Mouse (Mus musculus): ENCODE data around the gene Trpm8. TPM values are rescaled to one million over a fixed set of nuclear protein-coding genes. Genes with fewer than 3 reads are reported as not detected.

Trpm8 gene
- polyA plus RNA-seq, 1 experiment: not detected

DNA sequence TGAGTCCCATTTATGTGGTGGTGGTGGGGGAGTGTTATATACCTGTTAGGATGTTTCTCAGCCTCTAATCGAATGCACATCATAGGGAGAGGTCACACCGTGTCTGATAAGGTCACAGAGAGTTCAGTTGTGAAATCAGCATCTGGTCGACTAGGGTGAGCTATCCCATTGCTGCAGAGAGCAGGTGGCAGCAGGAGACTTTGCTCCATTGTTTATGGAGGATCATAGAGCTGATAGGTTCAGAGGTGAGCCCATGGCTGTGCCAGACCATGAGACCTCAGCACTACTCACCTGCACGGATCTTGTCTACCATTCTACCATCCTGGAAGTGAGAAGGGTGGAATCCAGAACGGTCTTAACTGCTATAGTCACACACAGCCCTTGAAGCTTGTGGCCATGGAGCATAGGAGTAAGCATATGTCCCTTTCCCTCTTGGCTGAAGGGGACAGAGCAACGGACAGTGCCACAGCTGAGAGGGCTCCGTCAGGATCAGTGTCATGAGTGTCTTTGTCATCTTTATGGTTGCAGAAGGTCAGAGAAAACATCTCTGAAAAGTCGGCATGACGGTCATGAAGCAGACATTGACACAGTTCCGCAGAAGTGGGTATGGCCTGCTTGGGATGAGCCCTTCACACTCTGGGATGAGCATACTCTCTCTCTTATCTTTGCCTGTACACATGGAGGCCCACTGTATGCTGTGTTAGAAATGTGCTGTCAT, 6.9 kb downstream of the Trpm8 start:
- TF ChIP-seq CTCF (IDR thresholded peaks at IDR 0.05; ENCODE audit: extremely low read depth, insufficient read length, insufficient replicate concordance, low read depth, low read length) (no peak), POLR2A (IDR thresholded peaks at IDR 0.05; ENCODE audit: low read depth, low read length) (no peak)
- Histone ChIP-seq H3K4me1 (ENCODE audit: control insufficient read depth, insufficient read depth, insufficient read length, low read length) (peaks cover 39% of the 10 kb centered on the region), H3K27ac (ENCODE audit: insufficient read depth, low read depth, low read length) (peak overlapping the region; percentile 2; the same call in 1 of the 2 replicates), H3K4me3 (ENCODE audit: low read depth, low read length) (no peak overlapping the region), H3K27me3 (ENCODE audit: control insufficient read depth, insufficient read depth, low read length) (no peaks in the 10 kb centered on the region), H3K36me3 (ENCODE audit: control insufficient read depth, insufficient read depth, low read length) (no peaks in the 10 kb centered on the region)
- 52% methylated on average over 10 of the region's 10 CpGs for WGBS

DNA sequence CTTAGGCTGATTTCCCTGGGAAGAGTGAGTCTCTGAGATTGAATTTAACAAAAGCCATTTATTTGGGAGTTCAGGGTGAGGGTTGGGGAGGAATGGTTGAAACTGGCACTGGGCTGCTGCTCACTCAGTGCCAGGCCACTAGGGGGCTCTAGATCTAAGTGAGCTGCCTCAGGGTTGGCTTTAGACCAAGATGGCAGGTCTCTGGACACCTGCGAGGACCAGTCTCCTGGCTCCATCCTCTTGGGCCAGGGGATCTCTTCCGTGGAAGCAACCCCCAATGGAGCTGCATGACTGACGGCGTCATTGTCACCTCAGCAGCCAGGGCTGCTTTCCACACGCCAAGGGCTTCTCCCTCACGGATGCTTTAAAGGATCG, 7.5 kb downstream of the Trpm8 start:
- no peak overlapping the region for H3K27ac ChIP-seq (ENCODE audit: insufficient read depth, low read depth, low read length)

DNA sequence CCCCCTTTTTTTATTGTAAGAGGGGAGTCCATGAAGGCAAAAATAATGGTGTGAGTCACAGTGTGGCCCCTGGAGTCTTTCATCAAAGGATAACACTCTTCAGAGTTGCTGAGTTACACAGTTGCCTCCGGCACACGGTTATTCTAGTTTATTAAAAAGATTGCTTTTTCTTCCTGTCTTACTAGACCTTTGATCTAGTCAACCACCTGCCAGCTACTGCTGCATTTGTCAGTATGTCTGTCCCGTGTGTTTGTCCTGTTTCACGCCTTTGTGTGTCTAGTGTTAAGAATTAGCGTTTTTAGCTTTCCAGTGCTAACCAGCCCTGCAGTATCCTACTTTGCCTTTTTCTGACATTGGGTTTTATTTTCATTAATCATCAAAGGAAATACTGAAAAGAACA, 8.2 kb downstream of the Trpm8 start:
- Histone ChIP-seq H3K27me3 (ENCODE audit: control insufficient read depth, insufficient read depth, low read length) (no peaks in the 10 kb centered on the region), H3K4me3 (ENCODE audit: low read depth, low read length) (no peak overlapping the region), H3K36me3 (ENCODE audit: control insufficient read depth, insufficient read depth, low read length) (no peaks in the 10 kb centered on the region), H3K4me1 (ENCODE audit: control insufficient read depth, insufficient read depth, insufficient read length, low read length) (peaks cover 31% of the 10 kb centered on the region), H3K27ac (ENCODE audit: insufficient read depth, low read depth, low read length) (no peak overlapping the region)
- 43% methylated on average over 5 of the region's 5 CpGs for WGBS
- no peak for TF ChIP-seq POLR2A (IDR thresholded peaks at IDR 0.05; ENCODE audit: low read depth, low read length)
- TF ChIP-seq CTCF (IDR thresholded peaks at IDR 0.05; ENCODE audit: extremely low read depth, insufficient read length, insufficient replicate concordance, low read depth, low read length): no peak

More for the DNA sequence above, 7.5 kb downstream of the Trpm8 start:
- TF ChIP-seq POLR2A (IDR thresholded peaks at IDR 0.05; ENCODE audit: low read depth, low read length): no peak
- no peak for TF ChIP-seq CTCF (IDR thresholded peaks at IDR 0.05; ENCODE audit: extremely low read depth, insufficient read length, insufficient replicate concordance, low read depth, low read length)
- H3K4me3 ChIP-seq (ENCODE audit: low read depth, low read length): no peak overlapping the region
- no peaks in the 10 kb centered on the region for H3K27me3 ChIP-seq (ENCODE audit: control insufficient read depth, insufficient read depth, low read length)
- H3K36me3 ChIP-seq (ENCODE audit: control insufficient read depth, insufficient read depth, low read length): no peaks in the 10 kb centered on the region
- WGBS: 63% methylated on average over 7 of the region's 7 CpGs
- peaks cover 36% of the 10 kb centered on the region for H3K4me1 ChIP-seq (ENCODE audit: control insufficient read depth, insufficient read depth, insufficient read length, low read length)

DNA sequence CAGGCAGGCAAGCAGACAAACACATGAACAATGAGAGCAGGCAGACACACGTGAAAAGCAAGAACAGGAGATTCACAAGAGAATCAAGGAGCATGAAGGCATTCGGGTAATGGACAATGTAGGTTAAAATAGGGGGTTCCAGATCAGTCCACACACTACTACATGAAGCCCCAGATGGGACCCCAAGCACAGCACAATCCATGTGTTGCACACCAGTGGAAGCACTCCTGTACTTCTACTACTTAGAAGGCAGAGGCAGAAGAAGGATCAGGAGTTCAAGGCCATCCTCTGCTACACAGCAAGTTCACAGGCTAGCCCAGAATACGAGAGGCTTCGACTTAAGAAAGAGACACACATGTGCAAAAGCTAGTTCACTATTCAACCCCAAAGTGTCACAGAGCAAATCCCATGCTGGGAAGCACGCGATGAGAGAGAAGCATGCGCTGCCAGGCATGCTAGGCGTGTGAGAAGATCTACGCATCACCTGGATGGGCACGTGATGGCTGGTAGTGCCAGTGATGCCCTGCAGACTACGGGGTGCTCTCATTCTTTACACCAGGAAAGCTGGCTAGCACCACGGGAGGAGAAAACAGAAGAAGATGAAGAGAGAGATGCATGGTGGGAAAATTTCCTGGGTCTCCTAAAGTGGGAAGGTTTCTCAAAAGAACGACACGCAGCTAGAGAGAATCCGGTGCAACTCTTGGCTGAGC, 8.8 kb downstream of the Trpm8 start:
- WGBS: 85% methylated on average over 15 of the region's 15 CpGs

DNA sequence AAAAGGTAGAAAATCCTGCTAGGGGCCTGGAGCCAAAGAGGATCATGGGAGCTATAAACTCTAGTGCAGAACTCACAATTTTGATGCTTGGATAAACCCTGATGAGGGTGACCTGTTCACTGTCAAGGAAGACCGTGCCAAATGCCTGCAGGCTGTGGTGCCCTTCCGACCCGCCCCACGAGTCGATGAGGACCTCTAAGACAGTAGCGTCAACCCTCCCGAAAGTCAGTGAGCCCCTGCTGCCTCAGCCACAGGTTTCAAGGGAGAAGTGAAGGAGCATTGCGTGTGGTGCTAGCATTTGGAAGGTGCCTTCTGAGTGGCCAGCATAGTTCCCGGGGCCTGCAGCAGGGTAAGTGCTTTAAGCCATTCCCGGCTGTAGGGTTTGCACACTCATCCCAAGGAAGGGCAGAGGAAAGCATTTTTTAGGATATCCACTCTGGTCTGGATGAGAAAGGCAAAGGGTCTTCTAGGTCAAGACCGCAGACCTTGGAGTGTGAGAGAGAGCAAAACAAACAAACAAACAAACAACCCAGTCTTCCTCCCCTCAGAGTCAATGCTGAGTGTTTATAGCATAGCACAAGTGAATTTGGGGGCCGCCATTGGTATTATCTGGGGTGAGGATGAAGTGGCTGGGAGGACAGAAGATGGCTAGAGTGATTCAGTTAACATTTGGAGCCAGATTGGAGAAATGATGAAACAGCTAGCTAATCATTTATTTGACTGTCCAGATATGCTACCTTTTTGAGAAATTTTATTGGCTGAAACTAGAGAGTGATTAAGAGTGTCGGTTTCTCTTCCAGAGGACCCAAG, 9.6 kb downstream of the Trpm8 start:
- no peaks in the 10 kb centered on the region for H3K36me3 ChIP-seq (ENCODE audit: control insufficient read depth, insufficient read depth, low read length)
- H3K4me1 ChIP-seq (ENCODE audit: control insufficient read depth, insufficient read depth, insufficient read length, low read length): peaks cover 31% of the 10 kb centered on the region
- WGBS: 74% methylated on average over 13 of the region's 13 CpGs
- TF ChIP-seq CTCF (IDR thresholded peaks at IDR 0.05; ENCODE audit: extremely low read depth, insufficient read length, insufficient replicate concordance, low read depth, low read length) (no peak), POLR2A (IDR thresholded peaks at IDR 0.05; ENCODE audit: low read depth, low read length) (no peak)
- peak overlapping the region; percentile 4; the same call in 1 of the 2 replicates for H3K27ac ChIP-seq (ENCODE audit: insufficient read depth, low read depth, low read length)
- H3K4me3 ChIP-seq (ENCODE audit: low read depth, low read length): no peak overlapping the region
- H3K27me3 ChIP-seq (ENCODE audit: control insufficient read depth, insufficient read depth, low read length): no peaks in the 10 kb centered on the region

More for the DNA sequence above, 8.8 kb downstream of the Trpm8 start:
- Histone ChIP-seq H3K27ac (ENCODE audit: insufficient read depth, low read depth, low read length) (no peak overlapping the region), H3K4me1 (ENCODE audit: control insufficient read depth, insufficient read depth, insufficient read length, low read length) (peaks cover 31% of the 10 kb centered on the region), H3K4me3 (ENCODE audit: low read depth, low read length) (no peak overlapping the region), H3K36me3 (ENCODE audit: control insufficient read depth, insufficient read depth, low read length) (no peaks in the 10 kb centered on the region), H3K27me3 (ENCODE audit: control insufficient read depth, insufficient read depth, low read length) (no peaks in the 10 kb centered on the region)
- TF ChIP-seq POLR2A (IDR thresholded peaks at IDR 0.05; ENCODE audit: low read depth, low read length) (no peak), CTCF (IDR thresholded peaks at IDR 0.05; ENCODE audit: extremely low read depth, insufficient read length, insufficient replicate concordance, low read depth, low read length) (no peak)

DNA sequence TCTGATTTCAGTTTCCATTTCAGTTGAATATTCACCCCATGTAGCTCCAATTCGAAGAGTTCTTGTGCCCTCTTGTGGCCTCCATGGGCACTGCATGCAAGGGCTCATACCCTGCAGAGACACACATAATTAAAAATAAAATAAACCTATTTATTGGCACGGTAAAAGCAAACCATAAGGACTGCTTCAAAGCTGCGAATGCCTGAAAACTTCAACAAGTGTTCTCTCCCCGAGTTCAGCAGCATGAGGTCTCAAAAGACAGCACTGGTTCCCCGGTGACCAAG, 10.2 kb downstream of the Trpm8 start:
- no peak for TF ChIP-seq POLR2A (IDR thresholded peaks at IDR 0.05; ENCODE audit: low read depth, low read length)
- TF ChIP-seq CTCF (IDR thresholded peaks at IDR 0.05; ENCODE audit: extremely low read depth, insufficient read length, insufficient replicate concordance, low read depth, low read length): no peak
- H3K27ac ChIP-seq (ENCODE audit: insufficient read depth, low read depth, low read length): peak overlapping the region; percentile 62

More for the DNA sequence above, 10.2 kb downstream of the Trpm8 start:
- H3K4me3 ChIP-seq (ENCODE audit: low read depth, low read length): no peak overlapping the region
- WGBS: 25% methylated on average over 5 of the region's 5 CpGs
- no peaks in the 10 kb centered on the region for H3K27me3 ChIP-seq (ENCODE audit: control insufficient read depth, insufficient read depth, low read length)
- H3K36me3 ChIP-seq (ENCODE audit: control insufficient read depth, insufficient read depth, low read length): no peaks in the 10 kb centered on the region
- peaks cover 31% of the 10 kb centered on the region for H3K4me1 ChIP-seq (ENCODE audit: control insufficient read depth, insufficient read depth, insufficient read length, low read length)
